24 mouse cellular contexts compared by ENCODE assay signal in the genomic region with DNA sequence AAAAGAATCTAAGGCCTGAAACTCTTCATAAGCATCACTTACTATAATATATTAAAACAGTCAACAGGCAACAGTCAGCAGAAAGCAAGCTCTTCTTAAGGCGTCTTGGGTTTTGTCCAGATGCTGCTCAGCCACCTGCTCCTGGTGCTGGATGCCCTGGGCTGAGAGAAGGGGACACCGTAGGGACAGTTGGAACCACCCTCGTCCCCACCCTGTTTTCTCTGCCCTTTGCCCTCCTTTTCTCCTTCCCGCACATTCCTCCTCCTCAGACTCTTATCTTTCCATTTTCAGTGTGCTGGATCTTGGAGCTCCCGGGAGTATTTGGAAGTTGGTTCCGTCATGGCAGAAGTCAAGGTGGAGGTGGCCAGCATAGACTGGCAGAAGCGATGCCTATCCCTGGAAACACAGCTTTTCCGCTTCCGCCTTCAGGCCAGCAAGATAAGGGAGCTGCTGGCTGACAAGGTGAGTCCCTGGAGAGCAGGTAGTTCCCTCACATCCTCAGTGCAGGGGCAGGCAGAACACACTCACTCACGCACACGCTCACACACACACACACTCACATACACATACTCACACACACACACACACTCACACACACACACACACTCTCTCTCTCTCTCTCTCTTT. TPM values are rescaled to one million over a fixed set of nuclear protein-coding genes. Genes with fewer than 3 reads are reported as not detected.
DNase-seq lines count a peak whose midpoint lies in the region; ATAC-seq and TF ChIP-seq lines count a peak whose summit lies in the region.
"Had no signal": no experiment of that assay in that cellular context is flagged by ENCODE, and none has a peak within 500 bp of the region (broad histone marks: within the 10 kb centered on the region; RNA-seq: fewer than 3 reads in every experiment).

No protein-coding gene starts in this region.

- H3K4me3 ChIP-seq in E14TG2a.4 (replicated peaks; ENCODE audit: low read length) = peak overlapping the region; percentile 26; the same call in 1 of the 2 replicates
- H3K4me3 ChIP-seq in intestine, embryonic 16.5 days (ENCODE audit: low read length) = peak overlapping the region; percentile 23
- H3K4me3 ChIP-seq in small intestine, adult 2 months (ENCODE audit: low read depth, low read length) = peak overlapping the region; percentile 59
- H3K4me3 ChIP-seq: forebrain, embryonic 10.5 days; gastrocnemius, adult 2 months; hindbrain, embryonic 12.5 days; hindbrain, embryonic 15.5 days had no signal

- no peak; the same call in 1 of the 2 replicates for TF ChIP-seq POLR2A in small intestine, adult 2 months (IDR thresholded peaks at IDR 0.05; ENCODE audit: low read depth, low read length)

- H3K4me2 ChIP-seq in intestine, embryonic 16.5 days (ENCODE audit: low read depth, low read length) = peak overlapping the region; percentile 32
- H3K4me2 ChIP-seq: heart, embryonic 11.5 days; hindbrain, embryonic 12.5 days; hindbrain, embryonic 15.5 days had no signal

- no peak overlapping the region; the same call in 1 of the 2 replicates for H3K9ac ChIP-seq in intestine, embryonic 16.5 days (ENCODE audit: low read depth, low read length)
- H3K9ac ChIP-seq: forebrain, postnatal 0 days; hindbrain, embryonic 12.5 days; hindbrain, embryonic 15.5 days had no signal

- no peak for TF ChIP-seq CTCF in E14TG2a.4 (conservative IDR thresholded peaks at IDR 0.05; ENCODE audit: low read length)
- no peak for TF ChIP-seq CTCF in small intestine, adult 2 months (IDR thresholded peaks at IDR 0.05; ENCODE audit: extremely low read depth, insufficient read length, insufficient replicate concordance, low read depth, low read length)

- peaks cover 44% of the 10 kb centered on the region for H3K36me3 ChIP-seq in E14TG2a.4 (ENCODE audit: insufficient read depth, low read length)
- peaks cover 9% of the 10 kb centered on the region; the same call in 1 of the 2 replicates for H3K36me3 ChIP-seq in intestine, embryonic 16.5 days (ENCODE audit: control insufficient read depth, insufficient read depth, low read length)
- H3K36me3 ChIP-seq in small intestine, adult 2 months (ENCODE audit: control insufficient read depth, insufficient read depth, low read length) = peaks cover 10% of the 10 kb centered on the region
- H3K36me3 ChIP-seq: G1E had no signal

- peak; percentile 53 for ATAC-seq in intestine, embryonic 16.5 days
- ATAC-seq: forebrain, embryonic 14.5 days; forebrain, postnatal 0 days; Patski had no signal

- no peaks in the 10 kb centered on the region for H3K27me3 ChIP-seq in E14TG2a.4 (ENCODE audit: insufficient read depth, low read length)
- H3K27me3 ChIP-seq in intestine, embryonic 16.5 days (replicated peaks; ENCODE audit: control insufficient read depth, insufficient read depth, low read length) = no peaks in the 10 kb centered on the region
- no peaks in the 10 kb centered on the region for H3K27me3 ChIP-seq in small intestine, adult 2 months (ENCODE audit: control insufficient read depth, insufficient read depth, low read length)
- H3K27me3 ChIP-seq: hindbrain, embryonic 12.5 days; hindbrain, embryonic 15.5 days; Patski had no signal

- peaks cover 78% of the 10 kb centered on the region for H3K4me1 ChIP-seq in E14TG2a.4 (replicated peaks; ENCODE audit: low read depth, low read length)
- H3K4me1 ChIP-seq in intestine, embryonic 16.5 days (ENCODE audit: control insufficient read depth, insufficient read depth, low read length) = 0 out of 2 replicates have a peak, but pooled peaks cover 4% of the 10 kb centered on the region
- peaks cover 12% of the 10 kb centered on the region; the same call in 1 of the 2 replicates for H3K4me1 ChIP-seq in small intestine, adult 2 months (ENCODE audit: control insufficient read depth, insufficient read depth, insufficient read length, low read length)
- H3K4me1 ChIP-seq: hindbrain, embryonic 12.5 days; hindbrain, embryonic 15.5 days had no signal

- peak overlapping the region; percentile 86 for H3K27ac ChIP-seq in intestine, embryonic 16.5 days (ENCODE audit: low read length)
- H3K27ac ChIP-seq in small intestine, adult 2 months (ENCODE audit: insufficient read depth, low read depth, low read length) = peak overlapping the region; percentile 91
- H3K27ac ChIP-seq: forebrain, embryonic 10.5 days; gastrocnemius, adult 2 months; hindbrain, embryonic 12.5 days; hindbrain, embryonic 15.5 days had no signal

- no peaks in the 10 kb centered on the region for H3K9me3 ChIP-seq in E14TG2a.4 (ENCODE audit: low read length)
- H3K9me3 ChIP-seq in intestine, embryonic 16.5 days (ENCODE audit: control insufficient read depth, low read length) = no peaks in the 10 kb centered on the region
- H3K9me3 ChIP-seq: forebrain, embryonic 10.5 days; G1E; hindbrain, embryonic 12.5 days; hindbrain, embryonic 15.5 days had no signal

- peak; percentile 66 for DNase-seq in yolk sac, embryonic 10.5 days (ENCODE audit: low spot score)
- DNase-seq in retina, postnatal 1 day = no peak
- DNase-seq in adipocyte (ENCODE audit: low spot score) = no peak
- no peak for DNase-seq in cerebellum, adult 8-10 months
- DNase-seq: adrenal gland, adult 2 months; adrenal gland, postnatal 14 days; cerebellum, adult 11 months; cerebellum, adult 2 months; cerebellum, postnatal 10 days; cerebellum, postnatal 36 days; forebrain, postnatal 0 days; gastrocnemius, adult 2 months; gastrocnemius, postnatal 14 days; heart, adult 11 months had no signal

- WGBS in intestine, embryonic 16.5 days = 68% methylated on average over 11 of the region's 11 CpGs
- 32% methylated on average over 11 of the region's 11 CpGs for WGBS in small intestine, adult 2 months

RNA-seq across cellular contexts. Expression of a gene that starts 11.4 kb away (rescaled TPM):
- polyA plus RNA-seq in intestine, embryonic 16.5 days (2015; fragmentation: Nextera tagmentation; extraction: Ambion mirVana) = 7.5 and 9.0 TPM in 2 replicates
- polyA plus RNA-seq in small intestine, adult 2 months (2012; rRNA removed) = 8.4 and 18.1 TPM in 2 replicates

RNA-seq across cellular contexts. Expression of a gene that starts 32.9 kb away (rescaled TPM):
- 5.1 and 5.3 TPM in 2 replicates for polyA plus RNA-seq in intestine, embryonic 16.5 days (2015; fragmentation: Nextera tagmentation; extraction: Ambion mirVana)
- 6.6 and 11.7 TPM in 2 replicates for polyA plus RNA-seq in small intestine, adult 2 months (2012; rRNA removed)

RNA-seq across cellular contexts. Expression of a gene that starts 49.1 kb away (rescaled TPM):
- polyA plus RNA-seq in intestine, embryonic 16.5 days (2015; fragmentation: Nextera tagmentation; extraction: Ambion mirVana) = 26.2 and 27.6 TPM in 2 replicates
- 7.5 and 9.9 TPM in 2 replicates for polyA plus RNA-seq in small intestine, adult 2 months (2012; rRNA removed)
